Mouse (Mus musculus) kidney, postnatal 14 days (tissue): ENCODE results near the gene Wipi2.
A peak's percentile ranks its signal among the peaks of the same experiment; 100 is the strongest.

ENCODE experiments used
- DNase-seq: peaks from one replicate; pipeline ENCODE4 v3.0.0; 2022; ENCODE audit warnings: mixed read lengths

The Wipi2 gene

GRCm38 (mm10) chr5:142627398-142627797 lies at the start of gene Wipi2:
TSS of gene Wipi2 (plus strand) at chr5:142627698.
- no peak for DNase-seq

GRCm38 (mm10) chr5:142578192-142578591 lies 49.3 kb upstream of the Wipi2 start:
- no peak for DNase-seq

- DNase-seq = peak; percentile 62
These were observed 46.0 kb upstream of the Wipi2 start for GRCm38 (mm10) chr5:142581517-142581916.

- no peak for DNase-seq
These were observed 43.8 kb upstream of the Wipi2 start for GRCm38 (mm10) chr5:142583616-142584126.

- no peak for DNase-seq
These were observed 36.4 kb upstream of the Wipi2 start for GRCm38 (mm10) chr5:142590953-142591616.

- DNase-seq = no peak
These were observed 31.8 kb upstream of the Wipi2 start for GRCm38 (mm10) chr5:142595698-142596097.

GRCm38 (mm10) chr5:142596723-142597122 lies 30.8 kb upstream of the Wipi2 start:
- DNase-seq = no peak

- peak; percentile 32 for DNase-seq
These were observed 29.7 kb upstream of the Wipi2 start for GRCm38 (mm10) chr5:142597648-142598390.

GRCm38 (mm10) chr5:142604379-142604778 lies 23.1 kb upstream of the Wipi2 start:
- DNase-seq = no peak

GRCm38 (mm10) chr5:142605288-142605687 lies 22.2 kb upstream of the Wipi2 start:
- DNase-seq = no peak

- peak; percentile 21 for DNase-seq
These were observed 19.1 kb upstream of the Wipi2 start, which contains the start of gene Mmd2 for GRCm38 (mm10) chr5:142608259-142608988. TSS of gene Mmd2 (minus strand) at chr5:142608800.

- no peak for DNase-seq
These were observed 18.5 kb upstream of the Wipi2 start for GRCm38 (mm10) chr5:142608989-142609325.

- DNase-seq = no peak
These were observed 17.1 kb upstream of the Wipi2 start for GRCm38 (mm10) chr5:142610362-142610761.

- DNase-seq = no peak
These were observed 13.0 kb upstream of the Wipi2 start for GRCm38 (mm10) chr5:142614513-142614912.

GRCm38 (mm10) chr5:142615638-142616037 lies 11.9 kb upstream of the Wipi2 start:
- no peak for DNase-seq

- no peak for DNase-seq
These were observed 11.2 kb upstream of the Wipi2 start for GRCm38 (mm10) chr5:142616326-142616725.

- DNase-seq = peak; percentile 58
These were observed 7.6 kb upstream of the Wipi2 start for GRCm38 (mm10) chr5:142619866-142620265.

GRCm38 (mm10) chr5:142621421-142621820 lies 6.1 kb upstream of the Wipi2 start:
- no peak for DNase-seq

- DNase-seq = no peak
These were observed 5.4 kb upstream of the Wipi2 start for GRCm38 (mm10) chr5:142622134-142622533.

- DNase-seq = no peak
These were observed 4.4 kb upstream of the Wipi2 start for GRCm38 (mm10) chr5:142623080-142623479.

- peak; percentile 99 for DNase-seq
These were observed 1.5 kb downstream of the Wipi2 start for GRCm38 (mm10) chr5:142628726-142629662.

GRCm38 (mm10) chr5:142629663-142630025 lies 2.1 kb downstream of the Wipi2 start:
- no peak for DNase-seq
